Mouse (Mus musculus) embryonic fibroblast, embryonic 13.5 days (primary cell): ENCODE measurements around the gene Rd3. TPM values are rescaled to one million over a fixed set of nuclear protein-coding genes. Genes with fewer than 3 reads are reported as not detected.

Experiments used
- H3K27ac ChIP-seq: 2 replicates; pipeline ENCODE4 v1.5.1; 2012; ENCODE audit warnings: low read length, control low read depth, inconsistent platforms; ENCODE audit not compliant: insufficient read depth
- H3K4me1 ChIP-seq: 2 replicates; pipeline ENCODE4 v1.6.1; 2011; ENCODE audit warnings: low read length; ENCODE audit not compliant: control insufficient read depth, insufficient read depth
- H3K4me3 ChIP-seq: 2 replicates; pipeline ENCODE4 v1.5.1; 2011; ENCODE audit warnings: mild to moderate bottlenecking, control low read depth, low read length; ENCODE audit not compliant: insufficient read depth
- CTCF ChIP-seq: IDR thresholded peaks from 2 replicates; pipeline ENCODE4 v1.5.1; 2011; ENCODE audit warnings: mild to moderate bottlenecking, control low read depth, low read length, moderate library complexity, borderline replicate concordance; ENCODE audit not compliant: insufficient read depth
- POLR2A ChIP-seq: IDR thresholded peaks from 2 replicates; pipeline ENCODE4 v1.6.1; 2011; ENCODE audit warnings: low read depth, mild to moderate bottlenecking, control low read depth, low read length, moderate library complexity
- polyA plus RNA-seq: library from polyadenylated mRNA; stranded (reverse); fragments of >200 nt; gene quantifications from 2 replicates; pipeline ENCODE4 v1.2.4, GENCODE M21; 2011; ENCODE audit warnings: low read depth; ENCODE audit not compliant: missing spikeins, insufficient read length

The Rd3 gene
- polyA plus RNA-seq, 1 experiment, result not detected

DNA sequence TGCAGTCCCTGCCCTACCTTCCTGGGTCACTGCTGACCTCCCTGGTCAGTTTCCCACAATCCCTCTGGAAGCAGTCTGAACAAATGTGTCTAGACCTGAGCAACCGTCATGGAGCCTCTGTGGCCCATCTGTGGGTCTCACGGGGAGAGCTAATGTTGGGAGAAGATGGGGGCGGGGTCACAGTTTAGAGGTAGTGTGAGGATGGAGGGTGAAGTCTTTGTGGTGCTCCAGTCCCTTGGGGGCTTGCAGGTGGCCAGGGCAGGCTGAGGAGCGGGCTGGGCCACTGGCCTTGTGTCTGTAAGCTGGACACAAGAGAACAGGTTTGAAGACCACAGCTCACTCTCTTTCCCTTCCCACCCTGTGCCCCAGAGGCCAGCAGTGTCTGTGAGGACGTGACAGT is 31.4 kb upstream of the Rd3 start:
- no peak overlapping the region for H3K4me3 ChIP-seq
- no peak for TF ChIP-seq CTCF
- no peak for TF ChIP-seq POLR2A
- H3K27ac ChIP-seq, result no peak overlapping the region
- H3K4me1 ChIP-seq, result no peaks in the 10 kb centered on the region

DNA sequence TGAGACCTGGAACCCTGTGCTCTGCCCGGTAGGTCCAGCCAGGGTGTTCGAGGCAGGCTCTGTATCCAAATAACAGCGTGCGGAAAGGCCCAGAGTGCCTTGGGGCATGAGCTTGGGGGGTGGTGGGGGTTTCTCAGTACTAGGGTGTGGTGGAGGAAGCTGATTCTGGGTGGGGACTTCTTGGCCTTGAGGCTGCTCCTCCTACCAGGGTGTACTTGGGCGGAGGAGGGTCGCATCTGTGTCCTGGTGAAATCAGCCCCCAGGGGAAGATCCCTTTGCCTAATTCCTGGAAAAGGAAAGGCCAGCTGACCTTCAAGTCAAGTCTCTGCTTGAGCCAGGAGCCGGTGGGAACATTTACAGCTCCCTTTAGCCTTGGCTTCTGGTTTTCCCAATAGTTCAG is 30.9 kb upstream of the Rd3 start:
- H3K4me3 ChIP-seq, result no peak overlapping the region
- H3K27ac ChIP-seq, result no peak overlapping the region
- H3K4me1 ChIP-seq, result no peaks in the 10 kb centered on the region
- TF ChIP-seq POLR2A (no peak), CTCF (no peak)

DNA sequence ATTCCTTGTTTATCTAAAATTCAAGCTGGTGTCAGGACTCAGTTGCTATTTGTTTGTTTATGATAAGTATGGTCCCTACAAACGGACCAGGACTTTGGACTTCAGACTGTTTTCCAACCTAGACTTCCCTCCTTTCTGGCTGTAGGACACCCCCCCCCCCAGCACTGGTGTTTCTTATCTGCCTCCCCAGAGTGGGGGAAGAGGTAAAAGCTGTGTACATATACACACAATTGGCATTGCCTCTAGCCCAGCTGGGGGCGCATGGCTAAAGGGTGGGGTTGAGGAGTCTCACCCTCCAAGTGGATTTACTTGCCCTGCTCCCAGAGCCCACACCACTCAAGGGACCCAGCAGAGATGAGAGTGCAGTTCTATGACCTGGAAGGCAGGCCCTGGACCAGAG is 30.3 kb upstream of the Rd3 start:
- no peak for TF ChIP-seq POLR2A
- TF ChIP-seq CTCF, result no peak
- H3K4me1 ChIP-seq, result no peaks in the 10 kb centered on the region
- no peak overlapping the region for H3K4me3 ChIP-seq
- no peak overlapping the region for H3K27ac ChIP-seq

DNA sequence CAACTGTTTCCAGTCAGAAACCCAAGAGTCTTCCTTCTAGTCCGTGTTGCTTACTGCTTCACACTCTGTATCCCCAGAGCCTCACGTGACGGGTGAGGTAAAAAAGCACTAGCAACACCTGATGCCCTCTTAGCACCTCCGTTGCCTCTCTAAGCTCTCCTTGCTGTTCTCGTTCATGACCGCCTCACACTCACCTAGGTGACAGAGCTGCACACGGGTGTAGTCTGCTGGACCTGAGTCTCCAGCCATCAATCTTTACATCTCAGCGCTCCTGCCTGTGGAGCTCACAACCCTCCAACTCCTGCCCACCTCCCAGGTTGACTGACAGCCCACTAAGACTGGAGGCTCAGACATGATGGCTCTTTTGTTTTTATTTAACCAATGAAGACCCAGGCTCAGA is 29.4 kb upstream of the Rd3 start:
- no peak overlapping the region for H3K27ac ChIP-seq

DNA sequence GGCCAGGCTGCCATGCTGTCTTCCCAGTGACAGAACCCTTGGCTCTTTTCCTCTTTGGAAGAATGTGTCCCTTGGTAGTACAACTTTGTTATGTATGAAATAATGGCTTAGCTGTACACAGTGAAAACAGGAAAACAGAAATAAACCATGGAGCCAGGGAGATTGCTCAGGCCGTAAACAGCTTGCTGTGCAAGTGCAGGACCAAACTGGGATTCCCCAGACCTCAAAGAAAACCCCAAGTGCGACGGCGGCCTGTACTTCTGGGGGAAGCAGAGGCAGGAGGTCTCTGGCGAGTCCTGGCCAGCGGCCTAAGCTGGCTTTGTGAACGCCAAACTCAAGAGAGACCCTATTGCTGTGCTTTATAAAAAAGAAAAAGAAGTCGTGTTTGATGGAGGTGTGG is 28.6 kb upstream of the Rd3 start:
- Histone ChIP-seq H3K27ac (no peak overlapping the region), H3K4me3 (no peak overlapping the region), H3K4me1 (no peaks in the 10 kb centered on the region)
- TF ChIP-seq CTCF (no peak), POLR2A (no peak)

More for the DNA sequence above, 29.4 kb upstream of the Rd3 start:
- no peaks in the 10 kb centered on the region for H3K4me1 ChIP-seq
- H3K4me3 ChIP-seq, result no peak overlapping the region
- TF ChIP-seq CTCF (no peak), POLR2A (no peak)

DNA sequence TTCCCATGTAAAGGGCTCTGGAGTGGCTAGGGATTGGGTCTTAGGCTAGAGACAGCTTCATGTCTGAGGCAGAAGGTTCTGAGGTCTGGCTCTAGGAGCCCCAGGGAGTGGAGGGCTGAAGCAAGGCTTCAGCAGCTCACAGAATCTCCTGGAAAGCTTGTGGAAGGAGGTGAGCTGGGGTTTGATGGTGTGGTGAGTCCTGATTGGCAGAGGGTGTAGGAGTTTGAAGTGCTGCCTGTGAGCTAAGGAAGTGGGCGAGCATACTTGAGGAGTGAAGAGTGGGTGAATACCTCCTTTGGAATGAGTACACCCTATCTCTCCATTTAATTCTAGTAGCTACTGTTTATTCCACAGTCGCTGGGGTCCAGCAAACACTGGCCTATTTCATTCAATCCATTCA is 26.6 kb upstream of the Rd3 start:
- Histone ChIP-seq H3K4me3 (no peak overlapping the region), H3K4me1 (no peaks in the 10 kb centered on the region), H3K27ac (no peak overlapping the region)
- TF ChIP-seq POLR2A (no peak), CTCF (no peak)

DNA sequence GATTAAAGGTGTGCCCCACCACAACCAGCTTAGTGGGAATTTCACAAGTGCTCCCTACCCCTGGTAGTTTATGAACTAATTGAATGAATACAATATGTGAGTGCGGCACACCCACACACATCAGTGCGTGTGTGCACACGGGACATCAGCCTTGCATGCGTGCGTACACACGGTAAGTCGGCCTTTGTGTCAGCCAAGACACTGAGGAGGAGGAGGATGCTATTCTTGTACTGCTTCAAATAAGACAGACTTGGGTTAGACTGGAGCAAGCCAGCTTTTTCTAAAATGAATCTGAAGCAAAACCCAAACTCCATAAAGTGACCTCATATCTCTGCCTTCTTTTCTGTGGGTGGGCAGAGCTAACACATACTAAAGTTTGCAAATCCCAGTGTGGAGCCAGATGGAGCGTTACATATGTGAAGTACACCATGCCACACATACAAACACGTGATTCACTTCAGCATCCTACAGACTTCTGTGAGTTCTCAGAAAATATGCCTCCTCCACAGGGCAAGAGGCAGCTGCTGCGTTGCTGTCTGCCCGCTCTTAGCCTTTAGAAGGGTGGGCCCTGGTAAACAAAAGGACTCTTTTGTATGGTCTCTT is 24.3 kb upstream of the Rd3 start:
- H3K4me3 ChIP-seq, result no peak overlapping the region
- H3K27ac ChIP-seq, result no peak overlapping the region
- H3K4me1 ChIP-seq, result no peaks in the 10 kb centered on the region
- no peak for TF ChIP-seq POLR2A

GRCm38 (mm10) chr1:191955101-191955500 is 22.1 kb upstream of the Rd3 start:
- no peak overlapping the region for H3K4me3 ChIP-seq
- H3K27ac ChIP-seq, result no peak overlapping the region
- no peak for TF ChIP-seq POLR2A
- TF ChIP-seq CTCF, result no peak
- H3K4me1 ChIP-seq, result no peaks in the 10 kb centered on the region

DNA sequence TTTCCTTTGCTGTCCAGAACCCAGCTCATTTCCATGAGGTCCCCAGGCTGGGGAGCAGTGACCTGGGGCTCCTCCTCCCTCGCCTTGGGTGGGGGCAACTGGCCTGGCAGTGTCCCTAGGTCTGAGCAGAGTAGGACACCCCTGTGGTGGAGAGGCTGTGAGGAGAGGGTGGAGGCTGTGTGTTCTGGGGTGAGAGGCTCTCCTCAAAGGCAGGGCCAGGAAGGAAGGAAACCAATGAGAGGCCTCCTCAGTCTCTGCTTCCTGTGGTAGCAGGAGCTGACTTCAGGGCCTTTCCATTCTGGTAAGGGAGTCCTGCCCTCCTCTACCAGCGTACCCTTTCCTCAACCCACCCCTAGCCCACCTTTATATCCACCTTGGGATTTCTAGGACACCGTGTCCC is 20.9 kb upstream of the Rd3 start:
- H3K27ac ChIP-seq, result no peak overlapping the region

DNA sequence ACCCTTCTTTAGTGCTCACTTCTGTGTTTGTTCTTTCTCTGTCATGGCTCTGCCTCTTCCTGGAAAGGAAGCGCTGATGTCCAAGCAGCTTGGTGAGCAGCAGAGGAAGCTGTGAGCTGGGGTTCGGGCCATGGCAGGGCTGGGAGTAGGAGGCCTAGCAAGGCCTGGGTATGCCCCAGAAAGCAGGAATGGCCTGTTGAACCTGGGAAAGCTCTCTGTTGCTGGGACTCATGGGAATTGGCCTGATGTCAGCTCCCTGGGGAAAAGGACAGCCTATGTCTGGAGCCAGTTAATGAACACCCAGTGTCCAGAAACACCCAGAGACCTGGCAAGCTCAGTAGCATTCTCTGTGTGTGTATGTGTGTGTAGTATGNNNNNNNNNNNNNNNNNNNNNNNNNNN is 20.3 kb upstream of the Rd3 start:
- H3K27ac ChIP-seq, result no peak overlapping the region
- H3K4me3 ChIP-seq, result no peak overlapping the region
- no peaks in the 10 kb centered on the region for H3K4me1 ChIP-seq
- no peak for TF ChIP-seq POLR2A
- no peak for TF ChIP-seq CTCF

More for the DNA sequence above, 20.9 kb upstream of the Rd3 start:
- no peaks in the 10 kb centered on the region for H3K4me1 ChIP-seq
- TF ChIP-seq CTCF, result no peak
- no peak for TF ChIP-seq POLR2A
- H3K4me3 ChIP-seq, result no peak overlapping the region

- Histone ChIP-seq H3K4me1 (no peaks in the 10 kb centered on the region), H3K4me3 (no peak overlapping the region), H3K27ac (no peak overlapping the region)
- TF ChIP-seq CTCF (no peak), POLR2A (no peak)
These were observed 19.8 kb upstream of the Rd3 start for GRCm38 (mm10) chr1:191957321-191957720.
